In genomic region chr13:98786970-98787685, GRCm38 (mm10) we compare ENCODE assay signal across 15 mouse cellular contexts.
"Had no signal": no experiment of that assay in that cellular context is flagged by ENCODE, and none has a peak within 500 bp of the region (broad histone marks: within the 10 kb centered on the region; RNA-seq: fewer than 3 reads in every experiment).

No protein-coding gene starts in this region.

- ATAC-seq: lung, postnatal 0 days; midbrain, embryonic 15.5 days had no signal

- H3K4me3 ChIP-seq: limb, embryonic 12.5 days; midbrain, embryonic 15.5 days; neural tube, embryonic 13.5 days had no signal

- H3K9ac ChIP-seq: limb, embryonic 12.5 days; midbrain, embryonic 15.5 days; neural tube, embryonic 13.5 days had no signal

- H3K27ac ChIP-seq: limb, embryonic 12.5 days; midbrain, embryonic 15.5 days; neural tube, embryonic 13.5 days had no signal

- H3K4me2 ChIP-seq: limb, embryonic 12.5 days; midbrain, embryonic 11.5 days; midbrain, embryonic 15.5 days; neural tube, embryonic 13.5 days had no signal

- DNase-seq: kidney, adult 8-10 months; kidney, postnatal 25 days; layer of hippocampus, adult 9-11 months; lung, adult 2 months; lung, postnatal 36 days; retina, postnatal 1 day; right cerebral cortex, postnatal 4 days; spleen, adult 18-20 months; thymus, adult 18-20 months; thymus, postnatal 14 days had no signal

- H3K27me3 ChIP-seq: limb, embryonic 12.5 days; midbrain, embryonic 15.5 days; neural tube, embryonic 13.5 days had no signal

- H3K4me1 ChIP-seq: limb, embryonic 12.5 days; midbrain, embryonic 15.5 days; neural tube, embryonic 13.5 days had no signal

- H3K9me3 ChIP-seq: limb, embryonic 12.5 days; midbrain, embryonic 15.5 days; neural tube, embryonic 13.5 days had no signal
